Mouse (Mus musculus) brain, embryonic 18.5 days (tissue): ENCODE measurements at regions not wholly inside any gene's neighbourhood (a gene's known extent, or its start where the extent isn't known, plus 50 kb on each side); places are given as distances from the start of the nearest gene placed in this dataset.

Source experiments
- DNase-seq: peaks from one replicate; pipeline ENCODE4 v3.0.0-alpha.2; 2012; ENCODE audit warnings: low read depth, low spot score

DNA sequence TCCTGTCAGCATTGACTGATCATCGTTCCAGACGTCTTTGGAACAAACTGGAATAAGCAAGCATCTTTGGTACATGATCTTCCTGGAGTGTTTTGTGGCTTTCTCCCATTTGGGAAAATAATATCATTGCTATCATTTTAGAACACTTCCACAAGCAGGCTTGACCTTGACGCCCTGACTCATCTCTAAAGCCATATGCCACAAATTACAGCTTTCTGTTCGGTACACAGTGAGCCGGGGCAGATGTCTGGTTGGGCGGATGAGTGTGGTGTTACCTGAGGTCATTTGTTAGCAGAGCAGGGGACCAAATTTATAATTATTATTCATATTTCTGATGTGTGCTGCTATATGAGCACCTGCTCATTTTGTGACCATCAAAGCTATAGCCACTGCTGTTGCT lies 83.3 kb upstream of the Pmfbp1 start:
- no peak for DNase-seq

DNA sequence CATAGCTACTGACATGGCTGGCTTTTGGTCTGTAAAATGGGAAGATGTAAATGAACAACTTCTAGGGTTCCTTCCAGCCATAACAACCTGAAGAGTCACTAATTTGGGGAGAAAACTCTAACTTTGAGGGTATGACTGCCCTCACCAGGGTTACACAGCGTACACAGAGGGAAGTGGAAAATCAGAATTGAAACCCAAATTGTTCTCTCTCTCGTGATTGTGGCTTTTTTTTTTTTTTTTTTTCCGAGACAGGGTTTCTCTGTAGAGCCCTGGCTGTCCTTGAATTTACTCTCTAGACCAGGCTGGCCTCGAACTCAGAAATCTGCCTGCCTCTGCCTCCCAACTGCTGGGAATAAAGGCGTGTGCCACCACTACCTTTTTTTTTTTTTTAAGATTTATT lies 80.4 kb upstream of the Pmfbp1 start:
- no peak for DNase-seq

DNA sequence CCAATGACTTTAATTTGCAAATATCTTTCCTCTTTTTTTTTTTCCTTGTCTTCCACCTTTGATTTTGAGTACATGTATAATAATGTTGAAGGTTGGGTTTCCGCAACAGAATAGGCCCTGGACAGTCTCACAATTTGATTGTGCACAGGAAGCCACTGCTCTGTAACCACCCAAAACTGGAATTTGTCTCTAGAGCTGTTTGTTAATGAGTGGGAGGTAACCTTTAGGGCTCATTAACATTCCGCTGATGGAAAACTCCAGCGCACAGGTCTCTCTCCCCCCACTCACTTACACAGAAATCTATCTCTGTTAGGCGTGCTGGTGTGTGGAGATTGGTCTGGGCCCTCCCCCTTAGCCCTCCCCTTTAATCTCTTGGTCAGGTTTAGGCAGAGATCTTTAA lies 78.5 kb upstream of the Pmfbp1 start:
- DNase-seq, result no peak

DNA sequence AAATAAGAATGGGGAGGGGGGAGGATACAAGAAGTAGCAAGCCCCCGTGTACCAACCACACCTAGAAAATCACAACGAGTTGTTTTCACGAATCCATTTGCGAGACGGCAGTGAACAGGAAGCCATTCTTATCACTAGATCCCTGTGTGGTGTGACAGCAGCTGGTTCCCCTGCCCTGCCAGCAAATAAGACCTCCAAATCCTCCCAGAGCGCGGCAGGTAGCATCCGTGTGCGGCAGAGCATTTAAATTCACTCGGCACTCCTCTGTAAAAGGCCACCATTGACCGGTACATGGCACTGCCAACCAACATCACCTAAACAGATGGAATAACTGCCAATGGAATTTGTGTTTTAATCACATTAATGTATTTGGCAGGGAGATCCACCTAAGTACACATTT lies 77.9 kb upstream of the Pmfbp1 start:
- no peak for DNase-seq

DNA sequence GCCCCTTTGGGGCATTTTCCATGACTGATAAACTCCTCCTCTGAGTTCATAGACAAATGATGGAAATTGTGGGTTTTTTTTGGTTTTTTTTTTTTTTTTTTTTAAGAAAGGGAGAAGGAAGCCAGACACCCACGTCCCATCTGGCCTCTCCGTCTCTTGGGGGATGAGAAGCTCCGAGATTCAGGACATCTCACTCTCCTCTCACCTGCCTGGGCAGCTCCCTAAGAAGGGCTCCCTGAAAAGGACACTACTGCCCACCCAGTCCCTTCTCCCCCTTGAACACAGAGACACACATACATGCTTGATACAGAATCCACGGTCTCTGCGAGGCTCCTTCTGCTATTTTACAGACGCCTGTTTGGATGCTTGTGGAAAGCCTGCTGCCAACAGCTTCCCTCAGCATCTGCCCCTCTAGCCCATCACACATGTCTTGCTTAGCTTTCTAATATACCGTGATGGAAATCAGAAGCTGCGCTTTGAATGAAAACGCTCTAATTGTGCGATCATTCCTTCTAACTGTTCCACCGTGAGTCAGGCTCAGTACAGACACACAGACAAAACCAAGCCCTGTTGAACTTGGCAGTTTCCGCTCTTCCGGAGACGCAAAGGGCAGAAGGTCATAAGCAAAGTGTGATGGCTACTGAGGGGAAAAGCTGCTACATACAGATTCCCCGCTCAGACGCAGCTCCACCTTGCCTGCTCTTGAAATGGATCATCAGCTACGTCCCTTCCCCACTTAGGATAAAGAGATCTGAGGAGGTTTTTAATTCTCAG lies 77.3 kb upstream of the Pmfbp1 start:
- no peak for DNase-seq

DNA sequence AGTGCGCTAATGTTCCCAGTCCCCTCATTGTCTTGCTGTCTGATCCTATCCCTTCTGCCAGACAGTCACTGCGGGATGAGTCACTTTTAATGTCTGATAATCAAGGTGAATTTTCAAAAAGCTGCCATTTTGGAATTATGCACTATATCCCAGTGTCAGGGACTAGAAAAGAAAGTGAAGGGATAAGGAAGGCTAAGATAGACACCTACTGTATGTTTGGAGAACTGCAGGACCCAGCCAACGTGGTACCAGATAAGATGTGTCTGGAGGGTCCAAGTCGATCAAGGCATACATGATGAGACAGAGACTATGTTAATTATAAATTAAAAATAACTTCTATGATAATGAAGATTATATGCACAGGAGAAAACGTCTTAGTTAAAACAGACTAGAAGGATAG lies 76.6 kb upstream of the Pmfbp1 start:
- DNase-seq, result peak; percentile 82

DNA sequence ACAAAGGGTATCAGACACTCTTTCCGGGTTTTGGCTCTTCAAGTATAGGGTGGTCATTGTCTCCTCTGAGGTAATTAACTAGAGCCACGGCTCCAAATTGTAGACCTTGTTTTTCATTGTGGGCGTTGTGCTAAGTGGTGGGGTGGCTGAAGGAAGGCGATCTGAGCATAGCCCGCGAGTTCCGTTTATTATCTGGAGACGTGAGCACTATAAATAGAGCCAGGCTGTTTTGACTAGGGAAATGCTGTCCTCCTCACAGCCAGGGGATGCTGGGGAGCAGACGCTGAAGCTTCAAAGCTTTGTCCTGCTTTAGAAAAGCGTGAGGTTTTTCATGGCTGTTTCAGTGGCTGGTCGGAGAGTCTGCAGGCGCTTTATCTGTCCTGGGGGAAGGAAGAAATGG lies 75.9 kb upstream of the Pmfbp1 start:
- DNase-seq, result no peak

DNA sequence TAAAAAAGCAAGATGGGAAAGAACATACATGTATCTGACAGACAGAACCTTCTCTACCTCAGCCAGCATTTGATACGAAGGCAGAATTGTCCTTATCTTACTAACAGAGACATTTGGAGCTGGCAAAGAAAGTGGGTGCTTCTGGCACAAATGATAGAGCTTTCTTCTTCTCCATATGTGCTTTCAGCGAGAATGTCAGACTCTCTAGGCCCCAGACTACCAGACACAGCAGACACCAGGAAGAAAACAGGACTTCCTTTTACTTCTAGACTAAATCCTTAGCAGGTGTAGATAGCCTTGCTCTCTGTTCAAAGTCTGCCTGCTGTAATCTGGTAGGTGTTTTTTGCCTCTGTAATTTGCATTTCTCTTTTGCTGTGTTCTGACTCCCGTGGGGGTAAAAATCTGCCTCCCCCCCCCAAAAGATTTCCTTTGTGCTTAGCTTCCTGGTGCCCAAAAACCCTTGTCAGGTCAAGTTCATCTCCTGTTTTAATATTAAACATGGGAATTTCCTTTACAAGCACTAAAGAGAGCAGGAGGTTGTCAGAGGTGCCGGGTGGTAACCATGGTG lies 74.7 kb upstream of the Pmfbp1 start:
- peak; percentile 75 for DNase-seq

DNA sequence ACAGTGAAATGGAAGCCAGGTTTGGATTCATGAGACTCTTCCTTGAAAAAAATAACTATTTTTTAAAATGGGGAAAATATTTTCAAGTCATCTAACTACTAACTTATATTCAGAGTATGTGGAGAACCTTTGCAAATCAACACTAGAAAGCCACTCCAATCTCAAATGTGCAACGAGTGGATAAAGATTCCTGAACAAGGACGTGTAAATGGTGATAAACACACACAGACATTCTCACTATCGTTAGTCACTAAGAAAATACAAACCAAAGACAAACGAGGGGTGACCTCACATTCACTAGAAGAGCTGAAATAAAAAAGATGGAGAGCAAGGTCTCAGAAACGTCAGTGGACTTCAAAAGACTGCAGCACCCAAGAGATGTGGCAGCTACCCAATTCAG lies 69.8 kb upstream of the Pmfbp1 start:
- DNase-seq, result no peak

DNA sequence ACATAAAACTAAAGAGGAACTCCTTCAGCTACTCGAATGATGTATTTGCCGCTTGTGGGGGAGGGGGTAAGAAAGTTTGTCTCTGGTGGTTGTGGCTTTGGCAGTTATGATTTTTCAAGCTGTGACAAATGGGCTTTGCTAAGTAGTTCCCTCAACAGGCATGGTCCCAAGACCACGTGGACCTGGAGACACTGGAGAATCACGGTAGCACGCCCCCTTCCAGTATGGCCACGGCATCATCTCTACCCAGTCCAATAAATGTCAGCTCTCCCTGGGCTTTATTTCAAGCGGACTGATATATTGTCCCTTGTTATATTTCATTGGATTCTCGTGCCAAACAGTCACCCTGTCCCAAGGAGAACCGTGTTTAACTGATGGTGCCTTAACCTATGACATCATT lies 65.3 kb upstream of the Pmfbp1 start:
- no peak for DNase-seq

DNA sequence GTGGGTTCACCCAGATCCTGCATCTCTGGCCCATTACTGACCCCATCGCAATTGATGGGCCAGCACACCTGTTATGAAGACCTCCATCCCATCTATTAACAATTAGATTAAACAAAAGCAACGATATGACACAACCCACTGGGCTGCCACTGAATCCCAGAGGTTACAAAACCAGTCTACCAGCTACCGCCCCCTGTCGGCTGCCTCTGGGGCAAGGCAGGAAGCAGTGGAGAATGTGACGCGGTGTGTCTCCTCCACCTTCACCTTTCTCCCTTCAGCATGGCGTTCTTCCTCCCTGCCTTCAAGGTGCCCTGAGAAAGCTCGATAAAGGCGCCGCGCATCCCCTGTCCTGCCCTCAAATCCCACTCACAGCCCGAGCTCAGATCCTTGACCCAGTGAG lies 59.3 kb upstream of the Pmfbp1 start:
- no peak for DNase-seq

DNA sequence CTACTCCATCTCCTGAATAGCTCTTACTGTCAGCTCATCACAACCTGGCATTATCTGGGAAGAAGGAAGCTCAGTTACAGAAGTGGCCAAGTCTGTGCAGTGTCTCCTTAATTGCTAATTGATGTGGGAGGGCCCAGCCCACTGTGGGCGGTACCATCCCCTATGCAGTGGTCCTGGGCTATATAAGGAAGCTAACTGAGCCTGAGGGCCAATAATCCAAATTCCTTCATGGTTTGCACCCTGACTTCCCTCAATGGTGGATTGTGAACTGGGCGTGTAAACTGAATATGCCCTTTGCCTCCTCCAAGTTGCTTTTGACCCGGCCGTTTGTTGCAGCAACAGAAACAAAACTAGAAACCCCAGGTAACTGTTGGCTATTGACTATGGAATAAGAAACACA lies 57.8 kb upstream of the Pmfbp1 start:
- no peak for DNase-seq

DNA sequence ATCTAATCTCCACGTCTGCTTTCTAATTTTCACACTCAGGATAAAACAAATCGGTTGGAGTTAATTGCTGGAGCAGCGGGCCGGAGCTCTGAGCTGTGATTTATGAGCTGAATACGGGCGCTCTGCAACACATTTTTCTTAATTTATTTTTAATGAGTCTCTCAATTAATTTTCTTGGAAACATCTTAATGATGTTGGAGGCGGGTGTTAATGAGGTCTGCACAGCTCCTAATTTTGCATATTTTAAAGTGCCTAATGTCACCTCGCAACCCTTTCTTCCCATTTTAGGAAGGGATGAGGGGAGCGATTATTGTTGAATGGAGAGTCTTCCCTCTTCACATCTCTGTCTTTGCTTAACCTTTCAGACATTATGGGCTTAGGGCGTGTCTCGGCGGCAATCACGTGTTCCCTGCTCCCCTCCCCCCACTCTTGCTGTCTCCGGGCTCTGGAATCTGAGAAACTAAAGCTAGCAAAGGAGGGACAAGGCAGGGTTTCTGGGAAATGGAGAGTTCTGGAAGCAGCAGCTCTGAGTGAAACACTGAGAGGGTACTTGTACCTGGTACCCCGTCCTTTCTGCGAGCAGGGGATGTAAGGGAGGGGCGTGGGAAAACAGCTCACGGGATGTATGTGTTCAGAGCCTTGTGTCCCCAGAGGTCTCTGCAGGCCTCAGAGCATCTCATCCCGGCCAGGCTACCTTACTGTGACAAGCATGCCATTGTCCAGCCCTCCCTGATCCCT lies 56.8 kb upstream of the Pmfbp1 start:
- DNase-seq, result no peak

DNA sequence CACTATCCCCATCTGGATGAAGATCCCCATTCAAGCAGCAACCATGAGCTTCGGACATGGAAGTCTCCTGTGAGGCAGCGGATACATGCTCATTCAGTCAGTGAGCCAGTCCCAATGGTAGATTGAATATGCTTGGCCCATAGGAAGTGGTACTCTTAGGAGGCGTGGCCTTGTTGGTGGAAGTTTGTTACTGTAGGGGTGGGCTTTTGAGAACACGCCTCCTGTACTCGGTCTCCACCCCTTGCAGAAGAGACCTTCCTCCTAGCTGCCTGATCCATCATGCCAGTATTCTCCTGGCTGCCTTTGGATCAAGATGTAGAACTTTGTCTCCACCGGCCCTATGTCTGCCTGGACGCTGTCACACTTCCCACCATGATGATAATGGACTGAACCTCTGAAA lies 55.3 kb upstream of the Pmfbp1 start:
- DNase-seq, result no peak
